Mouse (Mus musculus) CH12.LX (cell line): ENCODE measurements around the gene Rbms1. TPM values are rescaled to one million over a fixed set of nuclear protein-coding genes. Genes with fewer than 3 reads are reported as not detected.

ENCODE experiments used
- DNase-seq: peaks from one replicate; pipeline ENCODE4 v3.0.0-alpha.2; 2013; ENCODE audit errors: extremely low read depth
- H3K27ac ChIP-seq: 2 replicates; pipeline ENCODE4 v1.5.1; 2012; ENCODE audit warnings: low read depth, mild to moderate bottlenecking, control low read depth, moderate library complexity; ENCODE audit not compliant: insufficient read depth
- H3K27me3 ChIP-seq: replicated peaks from 2 replicates; pipeline ENCODE3; 2012; ENCODE audit warnings: inconsistent platforms
- H3K36me3 ChIP-seq, 2 experiments: replicated peaks in 1 of 2; 2 replicates each; pipeline versions ENCODE3 to v1.6.1; 2012; ENCODE audit warnings: inconsistent platforms in 1 of 2, low read length in 1 of 2, mild to moderate bottlenecking in 1 of 2, mixed read lengths in 1 of 2, moderate library complexity in 1 of 2; ENCODE audit not compliant: control insufficient read depth in 1 of 2, insufficient read depth in 1 of 2
- H3K4me1 ChIP-seq, 2 experiments: 2 replicates each; pipeline ENCODE4 v1.6.1; 2012; ENCODE audit warnings: inconsistent platforms in 1 of 2, moderate library complexity in 1 of 2; ENCODE audit not compliant: insufficient read depth in 2 of 2, control insufficient read depth in 1 of 2
- H3K4me2 ChIP-seq: 2 replicates; pipeline ENCODE4 v1.6.1; 2012; ENCODE audit warnings: low read depth, mild to moderate bottlenecking, control low read depth; ENCODE audit not compliant: poor library complexity, insufficient read depth, severe bottlenecking
- H3K4me3 ChIP-seq, 3 experiments: fragments of 150-350 bp in 1 of 3; sonication (generic) in 1 of 3; replicated peaks in 1 of 3; 2 replicates each; pipeline versions ENCODE3 to v1.5.1; 2011 to 2012; ENCODE audit warnings: low read depth in 2 of 3, low read length in 2 of 3, mild to moderate bottlenecking in 2 of 3, moderate library complexity in 2 of 3, control low read depth in 1 of 3, improper control_type of control experiment in 1 of 3, inconsistent platforms in 1 of 3, mixed read lengths in 1 of 3; ENCODE audit not compliant: poor library complexity in 1 of 3
- H3K79me2 ChIP-seq: replicated peaks from 2 replicates; pipeline ENCODE4 v1.6.1; 2012; ENCODE audit warnings: mild to moderate bottlenecking, moderate library complexity; ENCODE audit not compliant: control insufficient read depth, poor library complexity, insufficient read depth, severe bottlenecking; ENCODE audit errors: extremely low read depth
- H3K9ac ChIP-seq: 2 replicates; pipeline ENCODE4 v1.6.1; 2012; ENCODE audit warnings: low read depth, mild to moderate bottlenecking, control low read depth, moderate library complexity; ENCODE audit not compliant: insufficient read depth
- H3K9me3 ChIP-seq: replicated peaks from 2 replicates; pipeline ENCODE3; 2012; ENCODE audit warnings: low read length, inconsistent platforms, mixed read lengths
- BHLHE40 ChIP-seq: IDR thresholded peaks from 2 replicates; pipeline ENCODE4 v1.6.1; 2011; ENCODE audit warnings: mild to moderate bottlenecking, low read depth, low read length, improper control_type of control experiment
- CHD1 ChIP-seq: IDR thresholded peaks from 2 replicates; pipeline ENCODE4 v1.6.1; 2012; ENCODE audit warnings: low read depth, low read length, improper control_type of control experiment, inconsistent platforms
- CTCF ChIP-seq, 2 experiments: IDR thresholded peaks in 1 of 2; conservative IDR thresholded peaks in 1 of 2; 2 replicates each; pipeline ENCODE4 v1.5.1; 2011 to 2012; ENCODE audit warnings: low read depth in 2 of 2, low read length in 2 of 2, improper control_type of control experiment in 1 of 2, inconsistent platforms in 1 of 2, mild to moderate bottlenecking in 1 of 2, moderate library complexity in 1 of 2
- E2F4 ChIP-seq: IDR thresholded peaks from 2 replicates; pipeline ENCODE4 v1.6.1; 2011; ENCODE audit warnings: low read depth, low read length, improper control_type of control experiment; ENCODE audit not compliant: insufficient replicate concordance
- ELF1 ChIP-seq: IDR thresholded peaks from 2 replicates; pipeline ENCODE4 v1.6.1; 2014; ENCODE audit warnings: low read depth, mild to moderate bottlenecking, inconsistent platforms, low read length, improper control_type of control experiment
- EP300 ChIP-seq: IDR thresholded peaks from 2 replicates; pipeline ENCODE4 v1.6.1; 2011; ENCODE audit warnings: low read length, improper control_type of control experiment
- ETS1 ChIP-seq: conservative IDR thresholded peaks from 2 replicates; pipeline ENCODE4 v1.6.1; 2012; ENCODE audit warnings: low read depth, mild to moderate bottlenecking, inconsistent platforms, low read length, improper control_type of control experiment, moderate library complexity
- GABPA ChIP-seq: IDR thresholded peaks from 2 replicates; pipeline ENCODE4 v1.6.1; 2012; ENCODE audit warnings: low read depth, low read length, improper control_type of control experiment, inconsistent platforms; ENCODE audit not compliant: insufficient replicate concordance
- HCFC1 ChIP-seq: IDR thresholded peaks from 2 replicates; pipeline ENCODE4 v1.6.1; 2012; ENCODE audit warnings: low read depth, mild to moderate bottlenecking, inconsistent platforms, low read length, improper control_type of control experiment
- JUN ChIP-seq: IDR thresholded peaks from 2 replicates; pipeline ENCODE4 v1.6.1; 2011; ENCODE audit warnings: low read depth, mild to moderate bottlenecking, low read length, improper control_type of control experiment, moderate library complexity; ENCODE audit not compliant: insufficient read depth
- KAT2A ChIP-seq: IDR thresholded peaks from 2 replicates; pipeline ENCODE4 v1.6.1; 2012; ENCODE audit warnings: low read length, improper control_type of control experiment, inconsistent platforms; ENCODE audit not compliant: insufficient replicate concordance
- MAX ChIP-seq: IDR thresholded peaks from 2 replicates; pipeline ENCODE4 v1.6.1; 2011; ENCODE audit warnings: low read length, improper control_type of control experiment
- MXI1 ChIP-seq: IDR thresholded peaks from 2 replicates; pipeline ENCODE4 v1.6.1; 2011; ENCODE audit warnings: mild to moderate bottlenecking, low read depth, low read length, improper control_type of control experiment
- MYC ChIP-seq: IDR thresholded peaks from 2 replicates; pipeline ENCODE4 v1.6.1; 2011; ENCODE audit warnings: low read depth, mild to moderate bottlenecking, improper control_type of control experiment, low read length
- NELFE ChIP-seq: IDR thresholded peaks from 2 replicates; pipeline ENCODE4 v1.6.1; 2011; ENCODE audit warnings: low read depth, low read length, improper control_type of control experiment
- NRF1 ChIP-seq: IDR thresholded peaks from 2 replicates; pipeline ENCODE4 v1.6.1; 2014; ENCODE audit warnings: low read depth, mild to moderate bottlenecking, inconsistent platforms, low read length, improper control_type of control experiment, moderate library complexity
- POLR2A ChIP-seq: IDR thresholded peaks from 2 replicates; pipeline ENCODE4 v1.6.1; 2011; ENCODE audit warnings: low read depth, mild to moderate bottlenecking, improper control_type of control experiment, low read length
- POLR2AphosphoS2 ChIP-seq: IDR thresholded peaks from 2 replicates; pipeline ENCODE4 v1.6.1; 2011; ENCODE audit warnings: low read depth, low read length, improper control_type of control experiment
- SIN3A ChIP-seq: IDR thresholded peaks from 2 replicates; pipeline ENCODE4 v1.6.1; 2012; ENCODE audit warnings: low read length, improper control_type of control experiment, inconsistent platforms
- SMC3 ChIP-seq: IDR thresholded peaks from 2 replicates; pipeline ENCODE4 v1.6.1; 2011; ENCODE audit warnings: low read depth, low read length, improper control_type of control experiment
- TBP ChIP-seq: conservative IDR thresholded peaks from 2 replicates; pipeline ENCODE4 v1.6.1; 2011; ENCODE audit warnings: low read depth, low read length, improper control_type of control experiment
- TCF12 ChIP-seq: IDR thresholded peaks from 2 replicates; pipeline ENCODE4 v1.6.1; 2014; ENCODE audit warnings: low read depth, mild to moderate bottlenecking, inconsistent platforms, low read length, improper control_type of control experiment
- USF1 ChIP-seq: IDR thresholded peaks from 2 replicates; pipeline ENCODE4 v1.6.1; 2014; ENCODE audit warnings: low read depth, mild to moderate bottlenecking, inconsistent platforms, low read length, improper control_type of control experiment
- ZC3H11A ChIP-seq: IDR thresholded peaks from 2 replicates; pipeline ENCODE4 v1.6.1; 2012; ENCODE audit warnings: low read depth, mild to moderate bottlenecking, inconsistent platforms, low read length, improper control_type of control experiment
- ZKSCAN1 ChIP-seq: IDR thresholded peaks from 2 replicates; pipeline ENCODE4 v1.6.1; 2012; ENCODE audit warnings: low read depth, inconsistent platforms, low read length, improper control_type of control experiment, borderline replicate concordance
- ZMIZ1 ChIP-seq: IDR thresholded peaks from 2 replicates; pipeline ENCODE4 v1.6.1; 2012; ENCODE audit warnings: low read depth, mild to moderate bottlenecking, inconsistent platforms, low read length, improper control_type of control experiment
- dilution Hi-C: fragments of 300-500 bp; cut with MboI; formaldehyde crosslinking; loops from 2 replicates; pipeline ENCODE4 v1.14.3; 2020; ENCODE audit warnings: low sequenced_read_pairs; ENCODE audit not compliant: extremely low pct_unique_long_range_greater_than_20kb, extremely low pct_ligation_motif_present
- in situ Hi-C: fragments of 300-500 bp; cut with MboI; formaldehyde crosslinking; loops from 3 replicates; pipeline ENCODE4 v1.14.3; 2019; ENCODE audit warnings: low sequenced_read_pairs, low pct_ligation_motif_present, low pct_unique_long_range_greater_than_20kb, mixed read lengths
- polyA plus RNA-seq: library from polyadenylated mRNA; unstranded; fragments of >175 nt; gene quantifications from 2 replicates; pipeline ENCODE4 v1.2.1, GENCODE M21; 2012; ENCODE audit warnings: low read depth; ENCODE audit not compliant: insufficient read length
- total RNA-seq, 2 experiments: library from RNA; depleted of rRNA; stranded (reverse); fragments of 300-350 nt in 1 of 2; fragments of >200 nt in 1 of 2; gene quantifications; 2 replicates each; pipeline ENCODE4 v1.2.3; 2012 to 2014

Gene Rbms1
- total and polyA plus RNA-seq, 3 experiments = 10.6 to 33.9 (median 12.6) TPM

DNA sequence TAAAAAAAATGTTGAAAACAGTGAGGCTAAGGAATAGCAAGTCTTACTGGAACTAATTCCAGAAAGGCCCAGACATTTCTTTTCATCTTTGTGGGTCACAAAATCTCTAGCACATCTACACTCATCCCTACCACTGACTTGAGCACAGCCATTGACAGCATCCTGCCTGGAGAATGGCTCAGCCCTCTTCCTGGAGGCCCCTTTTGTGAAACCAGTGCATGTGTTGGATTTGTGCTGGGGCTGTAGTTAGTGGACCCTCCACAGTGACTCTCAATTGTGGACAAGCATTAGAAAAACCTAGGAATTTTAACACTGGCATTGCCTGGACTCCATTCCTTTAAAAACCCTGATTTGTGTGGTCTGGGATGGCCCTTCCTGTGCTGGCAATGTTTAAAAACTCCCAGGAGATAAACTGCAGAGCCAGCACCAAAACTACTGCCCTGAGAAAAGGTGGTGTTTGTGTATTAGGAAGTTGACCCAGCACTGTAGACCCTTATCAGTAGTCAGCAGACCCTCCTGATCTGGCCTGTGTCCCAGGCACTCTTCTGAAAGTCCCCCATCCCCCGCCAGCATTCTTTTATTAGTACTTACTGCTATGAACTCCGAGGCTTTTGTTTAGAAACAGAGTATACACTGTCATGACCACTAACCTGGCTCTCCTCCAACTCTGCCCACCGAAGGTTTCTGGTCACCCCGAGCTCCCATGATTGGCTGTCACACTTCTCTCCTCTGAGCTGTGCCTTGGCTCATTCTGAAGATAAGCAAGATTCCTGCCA is 15.7 kb upstream of the Rbms1 start:
- dilution Hi-C loops = no loop called here

GRCm38 (mm10) chr2:60972189-60972814 is 9.3 kb upstream of the Rbms1 start:
- dilution Hi-C loops = no loop called here
- no peaks in the 10 kb centered on the region for H3K9me3 ChIP-seq
- TF ChIP-seq ZC3H11A (no peak), GABPA (no peak), MYC (no peak), MAX (no peak), EP300 (no peak), SIN3A (no peak), MXI1 (no peak), TBP (no peak), KAT2A (no peak), ZMIZ1 (no peak), USF1 (no peak), JUN (no peak), E2F4 (no peak), POLR2AphosphoS2 (no peak), ETS1 (no peak), TCF12 (no peak), BHLHE40 (no peak), HCFC1 (no peak)

More for the DNA sequence above, 15.7 kb upstream of the Rbms1 start:
- no peak overlapping the region for H3K4me2 ChIP-seq
- no peaks in the 10 kb centered on the region for H3K79me2 ChIP-seq
- no peak overlapping the region for H3K9ac ChIP-seq
- in situ Hi-C loops = no loop called here
- H3K9me3 ChIP-seq = no peaks in the 10 kb centered on the region
- H3K36me3 ChIP-seq = no peaks in the 10 kb centered on the region
- TF ChIP-seq POLR2AphosphoS2 (no peak), E2F4 (no peak), TCF12 (no peak), TBP (no peak), ELF1 (no peak), POLR2A (no peak), NELFE (no peak), SIN3A (no peak), CHD1 (no peak), ZMIZ1 (no peak), SMC3 (no peak), ZKSCAN1 (no peak), NRF1 (no peak), CTCF (conservative IDR thresholded peaks at IDR 0.05 in 1 of 2, IDR thresholded peaks at IDR 0.05 in 1 of 2; ENCODE audit: low read depth in 2 of 2, low read length in 2 of 2) (no peak), MYC (no peak), ZC3H11A (no peak)
- TF ChIP-seq, all 38 proteins: peak for 0
- Histone ChIP-seq H3K27ac (no peak overlapping the region), H3K4me1 (peaks cover 0 to 1% of the 10 kb centered on the region in 2 experiments; a peak in 2 of 4 replicates), H3K27me3 (no peaks in the 10 kb centered on the region), H3K4me3 (no peak overlapping the region)
- DNase-seq = no peak

More at GRCm38 (mm10) chr2:60972189-60972814, 9.3 kb upstream of the Rbms1 start:
- Histone ChIP-seq H3K4me2 (no peak overlapping the region), H3K79me2 (no peaks in the 10 kb centered on the region), H3K4me1 (peaks cover 0 to 8% of the 10 kb centered on the region in 2 experiments; a peak in 2 of 4 replicates), H3K27me3 (no peaks in the 10 kb centered on the region), H3K4me3 (no peak overlapping the region), H3K27ac (no peak overlapping the region), H3K36me3 (no peaks in the 10 kb centered on the region), H3K9ac (no peak overlapping the region)
- DNase-seq = no peak
- in situ Hi-C loops = no loop called here
